Comparison of ENCODE assay signal across 10 mouse cellular contexts in the genomic region with DNA sequence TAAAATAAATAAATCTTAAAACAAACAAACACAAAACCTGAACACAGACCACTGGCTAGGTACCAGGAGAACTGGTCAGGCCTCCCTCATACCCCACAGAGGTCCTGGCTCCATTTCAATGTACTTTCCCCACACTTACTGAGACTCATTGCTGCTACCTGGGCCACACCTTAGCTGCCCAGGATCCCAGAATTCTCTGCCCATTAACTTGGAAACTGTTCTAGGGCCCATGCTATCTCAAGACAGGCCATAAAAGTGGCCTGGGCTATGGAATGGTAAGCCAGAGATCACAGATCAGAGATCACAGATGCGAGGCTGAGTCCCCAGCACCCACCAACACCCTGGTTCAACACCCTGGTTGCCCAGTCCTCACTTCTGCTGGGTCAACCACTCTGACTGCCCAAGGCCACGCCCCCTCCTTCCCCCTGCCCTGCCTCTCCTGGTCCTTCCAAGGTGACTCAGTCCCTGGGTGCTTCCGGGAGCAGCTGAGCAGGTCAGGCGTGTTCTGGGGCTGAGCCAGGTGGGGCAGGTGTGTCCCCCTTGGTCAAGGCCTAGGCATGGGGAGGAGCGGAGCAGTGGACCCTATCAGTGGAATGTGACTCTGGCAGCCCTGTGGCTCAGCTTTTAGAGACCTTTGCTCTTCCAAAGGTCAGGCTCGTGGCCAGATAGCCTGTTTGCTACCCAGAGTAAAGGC. TPM values are rescaled to one million over a fixed set of nuclear protein-coding genes. Genes with fewer than 3 reads are reported as not detected.
A peak's percentile ranks its signal among the peaks of the same experiment; 100 is the strongest.
DNase-seq lines count a peak whose midpoint lies in the region; ATAC-seq and TF ChIP-seq lines count a peak whose summit lies in the region.
"Had no signal": no experiment of that assay in that cellular context is flagged by ENCODE, and none has a peak within 500 bp of the region (broad histone marks: within the 10 kb centered on the region; RNA-seq: fewer than 3 reads in every experiment).

No protein-coding gene starts in this region.

- H3K27me3 ChIP-seq in intestine, embryonic 16.5 days (replicated peaks; ENCODE audit: control insufficient read depth, insufficient read depth, low read length) = no peaks in the 10 kb centered on the region
- H3K27me3 ChIP-seq in small intestine, adult 2 months (ENCODE audit: control insufficient read depth, insufficient read depth, low read length) = no peaks in the 10 kb centered on the region
- no peaks in the 10 kb centered on the region for H3K27me3 ChIP-seq in midbrain, embryonic 16.5 days (ENCODE audit: control insufficient read depth, insufficient read depth, low read depth, low read length)
- H3K27me3 ChIP-seq: hindbrain, embryonic 12.5 days had no signal

- peak overlapping the region; percentile 40; the same call in 1 of the 2 replicates for H3K9ac ChIP-seq in intestine, embryonic 16.5 days (ENCODE audit: low read depth, low read length)
- no peak overlapping the region for H3K9ac ChIP-seq in midbrain, embryonic 16.5 days (ENCODE audit: low read depth, low read length)
- H3K9ac ChIP-seq: hindbrain, embryonic 12.5 days had no signal

- H3K9me3 ChIP-seq in intestine, embryonic 16.5 days (ENCODE audit: control insufficient read depth, low read length) = no peaks in the 10 kb centered on the region
- no peaks in the 10 kb centered on the region for H3K9me3 ChIP-seq in midbrain, embryonic 16.5 days (replicated peaks; ENCODE audit: control insufficient read depth, low read length, poor library complexity, severe bottlenecking)
- H3K9me3 ChIP-seq: hindbrain, embryonic 12.5 days had no signal

- DNase-seq in large intestine, adult 2 months (ENCODE audit: low read depth, low spot score) = peak; percentile 87
- no peak for DNase-seq in thymus, postnatal 25 days
- no peak for DNase-seq in thymus, postnatal 0 days (ENCODE audit: low spot score)
- DNase-seq: gastrocnemius, postnatal 36 days had no signal

- WGBS in intestine, embryonic 16.5 days = 50% methylated on average over 6 of the region's 6 CpGs
- WGBS in large intestine, adult 2 months = 35% methylated on average over 6 of the region's 6 CpGs
- 33% methylated on average over 6 of the region's 6 CpGs for WGBS in small intestine, adult 2 months
- WGBS in midbrain, embryonic 16.5 days = 74% methylated on average over 6 of the region's 6 CpGs

- H3K4me3 ChIP-seq in cortical plate, adult 2 months (ENCODE audit: insufficient read depth, low read length) = no peak overlapping the region
- no peak overlapping the region for H3K4me3 ChIP-seq in intestine, embryonic 16.5 days (ENCODE audit: low read length)
- H3K4me3 ChIP-seq in small intestine, adult 2 months (ENCODE audit: low read depth, low read length) = peak overlapping the region; percentile 24; the same call in 1 of the 2 replicates
- no peak overlapping the region for H3K4me3 ChIP-seq in midbrain, embryonic 16.5 days (ENCODE audit: low read depth, low read length)
- H3K4me3 ChIP-seq: hindbrain, embryonic 12.5 days had no signal

- no peak overlapping the region for H3K4me2 ChIP-seq in intestine, embryonic 16.5 days (ENCODE audit: low read depth, low read length)
- no peak overlapping the region for H3K4me2 ChIP-seq in midbrain, embryonic 16.5 days (ENCODE audit: low read length)
- H3K4me2 ChIP-seq: hindbrain, embryonic 12.5 days had no signal

- no peak for TF ChIP-seq CTCF in cortical plate, adult 2 months (IDR thresholded peaks at IDR 0.05; ENCODE audit: extremely low read depth, insufficient read depth, low read length)
- TF ChIP-seq CTCF in small intestine, adult 2 months (IDR thresholded peaks at IDR 0.05; ENCODE audit: extremely low read depth, insufficient read length, insufficient replicate concordance, low read depth, low read length) = no peak

- ATAC-seq in intestine, embryonic 16.5 days = peak; percentile 96
- no peak for ATAC-seq in midbrain, embryonic 16.5 days

- TF ChIP-seq POLR2A in cortical plate, adult 2 months (IDR thresholded peaks at IDR 0.05; ENCODE audit: extremely low read depth, insufficient read depth, low read length) = no peak
- 0 out of 2 replicates have a peak, but pooled peaks have one; percentile 45 for TF ChIP-seq POLR2A in small intestine, adult 2 months (IDR thresholded peaks at IDR 0.05; ENCODE audit: low read depth, low read length)

- H3K4me1 ChIP-seq in cortical plate, adult 2 months (ENCODE audit: control insufficient read depth, insufficient read depth, low read length) = peaks cover 9% of the 10 kb centered on the region
- H3K4me1 ChIP-seq in intestine, embryonic 16.5 days (ENCODE audit: control insufficient read depth, insufficient read depth, low read length) = peaks cover 29% of the 10 kb centered on the region
- peaks cover 54% of the 10 kb centered on the region for H3K4me1 ChIP-seq in small intestine, adult 2 months (ENCODE audit: control insufficient read depth, insufficient read depth, insufficient read length, low read length)
- no peaks in the 10 kb centered on the region for H3K4me1 ChIP-seq in midbrain, embryonic 16.5 days (ENCODE audit: control insufficient read depth, insufficient read depth, low read length)
- H3K4me1 ChIP-seq: hindbrain, embryonic 12.5 days had no signal

- H3K27ac ChIP-seq in cortical plate, adult 2 months (ENCODE audit: insufficient read depth, low read length) = peak overlapping the region; percentile 62
- H3K27ac ChIP-seq in intestine, embryonic 16.5 days (ENCODE audit: low read length) = peak overlapping the region; percentile 91
- peak overlapping the region; percentile 99 for H3K27ac ChIP-seq in small intestine, adult 2 months (ENCODE audit: insufficient read depth, low read depth, low read length)
- H3K27ac ChIP-seq in midbrain, embryonic 16.5 days (ENCODE audit: low read length) = no peak overlapping the region
- H3K27ac ChIP-seq: hindbrain, embryonic 12.5 days had no signal

- no peaks in the 10 kb centered on the region for H3K36me3 ChIP-seq in intestine, embryonic 16.5 days (ENCODE audit: control insufficient read depth, insufficient read depth, low read length)
- peaks cover 6% of the 10 kb centered on the region for H3K36me3 ChIP-seq in small intestine, adult 2 months (ENCODE audit: control insufficient read depth, insufficient read depth, low read length)
- H3K36me3 ChIP-seq in midbrain, embryonic 16.5 days (ENCODE audit: control insufficient read depth, insufficient read depth, low read length) = no peaks in the 10 kb centered on the region
- H3K36me3 ChIP-seq: hindbrain, embryonic 12.5 days had no signal

RNA-seq across cellular contexts. Expression of gene Adap1, which starts 8.3 kb away (rescaled TPM):
- polyA plus RNA-seq in cortical plate, adult 2 months (2012; rRNA removed) = 271 and 275 TPM in 2 replicates
- 5.3 and 6.3 TPM in 2 replicates for polyA plus RNA-seq in intestine, embryonic 16.5 days (2015; fragmentation: Nextera tagmentation; extraction: Ambion mirVana)
- polyA plus RNA-seq in large intestine, adult 2 months (2012; rRNA removed) = 132 and 167 TPM in 2 replicates
- polyA plus RNA-seq in small intestine, adult 2 months (2012; rRNA removed) = 57.8 and 234 TPM in 2 replicates
- 66.9 and 68.5 TPM in 2 replicates for polyA plus RNA-seq in midbrain, embryonic 16.5 days (2015; fragmentation: Nextera tagmentation; extraction: Ambion mirVana)
- 3.1 TPM in 2 replicates for polyA plus RNA-seq in thymus, postnatal 0 days (2015; fragmentation: Nextera tagmentation; extraction: Ambion mirVana)

RNA-seq across cellular contexts. Expression of gene Cox19, which starts 34.1 kb away (rescaled TPM):
- 90.2 and 92.7 TPM in 2 replicates for polyA plus RNA-seq in cortical plate, adult 2 months (2012; rRNA removed)
- 183 and 195 TPM in 2 replicates for polyA plus RNA-seq in intestine, embryonic 16.5 days (2015; fragmentation: Nextera tagmentation; extraction: Ambion mirVana)
- polyA plus RNA-seq in large intestine, adult 2 months (2012; rRNA removed) = 98.4 and 111 TPM in 2 replicates
- 58.8 and 104 TPM in 2 replicates for polyA plus RNA-seq in small intestine, adult 2 months (2012; rRNA removed)
- polyA plus RNA-seq in midbrain, embryonic 16.5 days (2015; fragmentation: Nextera tagmentation; extraction: Ambion mirVana) = 102 and 105 TPM in 2 replicates
- 110 and 112 TPM in 2 replicates for polyA plus RNA-seq in thymus, postnatal 0 days (2015; fragmentation: Nextera tagmentation; extraction: Ambion mirVana)

RNA-seq across cellular contexts. Expression of gene Cyp2w1, which starts 35.3 kb away (rescaled TPM):
- not detected in 2 replicates for polyA plus RNA-seq in cortical plate, adult 2 months (2012; rRNA removed)
- polyA plus RNA-seq in intestine, embryonic 16.5 days (2015; fragmentation: Nextera tagmentation; extraction: Ambion mirVana) = 33.9 and 44.0 TPM in 2 replicates
- polyA plus RNA-seq in large intestine, adult 2 months (2012; rRNA removed) = 0.83 and 1.9 TPM in 2 replicates
- 0.32 and 2.0 TPM in 2 replicates for polyA plus RNA-seq in small intestine, adult 2 months (2012; rRNA removed)
- not detected in 2 replicates for polyA plus RNA-seq in midbrain, embryonic 16.5 days (2015; fragmentation: Nextera tagmentation; extraction: Ambion mirVana)
- not detected in 2 replicates for polyA plus RNA-seq in thymus, postnatal 0 days (2015; fragmentation: Nextera tagmentation; extraction: Ambion mirVana)
- polyA plus RNA-seq: forebrain, embryonic 11.5 days had no signal

Comparison
In these comparisons a context has a peak if more than half of its experiments do, and no peak if none do; other contexts are left out.
1. RNA of gene Cyp2w1, which starts 35.3 kb away (polyA plus RNA-seq): 33.9 to 44.0 TPM in intestine, embryonic 16.5 days; 0.32 to 2.0 TPM in small intestine, adult 2 months, 0.83 to 1.9 TPM in large intestine, adult 2 months, not detected in cortical plate, adult 2 months, not detected in midbrain, embryonic 16.5 days and not detected in thymus, postnatal 0 days; every median in the first group is over 10 times any median in the second.